Mouse (Mus musculus): Measurements from ENCODE around the gene Pxn. TPM values are rescaled to one million over a fixed set of nuclear protein-coding genes. Genes with fewer than 3 reads are reported as not detected.

Pxn gene
- polyA plus RNA-seq, 1 experiment: 41.6 TPM

GRCm38 (mm10) chr5:115507267-115507980 lies 948 bp downstream of the Pxn start:
- Histone ChIP-seq H3K4me3 (ENCODE audit: insufficient read depth, low read length) (peak overlapping the region; percentile 64), H3K4me1 (ENCODE audit: control insufficient read depth, insufficient read depth, low read length) (peaks cover 1% of the 10 kb centered on the region; the same call in 1 of the 2 replicates), H3K27ac (ENCODE audit: insufficient read depth, low read length) (no peak overlapping the region)
- TF ChIP-seq POLR2A (IDR thresholded peaks at IDR 0.05; ENCODE audit: extremely low read depth, insufficient read depth, low read length) (no peak), CTCF (IDR thresholded peaks at IDR 0.05; ENCODE audit: extremely low read depth, insufficient read depth, low read length) (no peak)

DNA sequence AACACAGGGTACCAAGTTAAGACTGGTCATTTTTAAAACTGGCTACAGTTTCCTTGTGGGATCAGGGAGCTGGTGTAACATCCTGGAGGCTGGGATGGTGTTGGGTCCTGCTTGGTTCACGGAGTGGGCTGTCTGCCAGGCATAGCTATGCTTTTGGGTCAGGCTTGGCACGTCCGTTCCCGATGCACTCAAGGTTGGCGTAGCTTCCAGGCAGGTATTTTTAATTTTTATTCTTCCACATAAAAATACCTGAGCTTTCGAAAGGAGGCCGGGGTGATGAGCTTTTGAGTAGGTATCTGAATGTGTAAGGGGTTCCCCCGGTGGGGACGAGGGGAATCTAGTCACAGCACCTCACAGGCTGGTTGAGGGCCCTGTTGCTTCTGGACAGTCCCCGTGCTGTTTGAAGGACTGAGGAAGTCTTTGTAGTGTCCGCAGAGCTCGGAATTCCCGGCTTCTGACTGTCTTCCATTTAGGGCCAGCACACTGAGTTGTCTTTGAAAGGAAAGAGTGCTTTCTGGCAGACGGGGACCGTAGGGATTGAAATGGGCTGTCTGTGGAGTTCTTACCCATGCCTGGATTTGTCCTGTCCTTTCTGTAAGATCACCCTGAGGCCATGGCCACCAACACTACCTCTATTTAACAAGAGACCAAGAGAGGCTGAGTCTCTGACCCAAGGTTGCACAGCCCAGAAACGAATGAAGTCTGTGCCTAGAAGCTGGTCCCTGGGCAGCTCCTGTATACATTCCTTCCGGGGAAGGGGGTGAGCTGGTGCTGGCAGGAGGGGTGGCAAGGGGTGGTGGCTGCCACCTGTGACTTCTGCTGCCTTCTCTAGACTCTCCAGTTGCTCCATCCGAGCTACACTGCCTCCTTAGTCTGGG lies 1.7 kb downstream of the Pxn start:
- Histone ChIP-seq H3K27ac (ENCODE audit: insufficient read depth, low read length) (no peak overlapping the region), H3K4me3 (ENCODE audit: insufficient read depth, low read length) (peak overlapping the region; percentile 64), H3K4me1 (ENCODE audit: control insufficient read depth, insufficient read depth, low read length) (peaks cover 1% of the 10 kb centered on the region; the same call in 1 of the 2 replicates)
- TF ChIP-seq CTCF (IDR thresholded peaks at IDR 0.05; ENCODE audit: extremely low read depth, insufficient read depth, low read length): no peak
- no peak for TF ChIP-seq POLR2A (IDR thresholded peaks at IDR 0.05; ENCODE audit: extremely low read depth, insufficient read depth, low read length)

- Histone ChIP-seq H3K27ac (ENCODE audit: insufficient read depth, low read length) (peak overlapping the region; percentile 57; the same call in 1 of the 2 replicates), H3K4me3 (ENCODE audit: insufficient read depth, low read length) (peak overlapping the region; percentile 64), H3K4me1 (ENCODE audit: control insufficient read depth, insufficient read depth, low read length) (peaks cover 1% of the 10 kb centered on the region; the same call in 1 of the 2 replicates)
- no peak for TF ChIP-seq POLR2A (IDR thresholded peaks at IDR 0.05; ENCODE audit: extremely low read depth, insufficient read depth, low read length)
- TF ChIP-seq CTCF (IDR thresholded peaks at IDR 0.05; ENCODE audit: extremely low read depth, insufficient read depth, low read length): no peak
These were observed 2.3 kb downstream of the Pxn start for GRCm38 (mm10) chr5:115508859-115509147.

GRCm38 (mm10) chr5:115509321-115509761 lies 2.9 kb downstream of the Pxn start:
- no peak for TF ChIP-seq POLR2A (IDR thresholded peaks at IDR 0.05; ENCODE audit: extremely low read depth, insufficient read depth, low read length)
- no peak for TF ChIP-seq CTCF (IDR thresholded peaks at IDR 0.05; ENCODE audit: extremely low read depth, insufficient read depth, low read length)
- Histone ChIP-seq H3K4me3 (ENCODE audit: insufficient read depth, low read length) (peak overlapping the region; percentile 64; the same call in 1 of the 2 replicates), H3K4me1 (ENCODE audit: control insufficient read depth, insufficient read depth, low read length) (peaks cover 1% of the 10 kb centered on the region; the same call in 1 of the 2 replicates), H3K27ac (ENCODE audit: insufficient read depth, low read length) (peak overlapping the region; percentile 62; the same call in 1 of the 2 replicates)

DNA sequence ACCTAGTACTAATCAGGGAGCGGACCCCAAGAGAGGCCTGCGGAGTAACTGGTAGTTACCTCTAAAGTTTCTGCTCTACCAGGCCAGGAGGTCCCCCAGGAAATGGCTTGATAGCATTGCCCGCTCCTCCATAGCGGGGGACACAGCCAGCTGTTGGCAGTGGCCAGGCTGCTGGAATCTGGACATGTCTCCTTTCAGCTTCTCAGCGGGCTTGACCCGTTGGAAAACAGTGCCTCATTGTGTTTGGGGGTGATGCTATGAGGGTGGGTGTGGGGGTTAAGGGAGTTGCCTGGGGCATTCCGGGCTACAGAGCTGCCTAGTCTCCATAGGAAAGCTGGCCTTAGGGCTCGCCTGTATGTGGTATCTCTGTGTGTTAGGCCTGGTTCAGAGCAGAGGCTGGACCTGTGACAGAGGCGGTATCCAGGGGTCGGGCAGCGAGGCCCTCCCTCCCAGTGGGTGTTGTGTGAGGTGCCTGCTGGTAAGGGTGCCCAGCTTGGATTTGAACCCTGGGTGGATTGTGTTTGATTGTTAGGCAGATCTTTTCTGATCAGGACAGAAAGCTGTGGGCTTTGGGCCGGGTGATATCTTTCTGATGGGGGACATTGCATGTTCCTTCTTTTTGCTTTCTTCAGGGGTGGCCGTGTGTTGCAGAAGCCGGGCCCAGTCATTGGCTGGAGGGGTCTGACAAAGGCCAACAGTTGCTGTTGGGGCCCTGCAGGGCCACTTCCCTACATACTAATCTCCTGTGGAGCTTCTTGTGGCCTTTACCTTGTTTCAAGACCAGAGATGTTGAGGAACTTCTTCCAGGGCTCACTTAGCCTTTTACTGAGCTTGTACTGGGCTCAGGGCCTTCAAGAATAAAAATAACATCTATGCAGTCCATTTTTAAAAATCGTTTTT lies 3.6 kb downstream of the Pxn start:
- TF ChIP-seq CTCF (IDR thresholded peaks at IDR 0.05; ENCODE audit: extremely low read depth, insufficient read depth, low read length) (no peak), POLR2A (IDR thresholded peaks at IDR 0.05; ENCODE audit: extremely low read depth, insufficient read depth, low read length) (no peak)
- peak overlapping the region; percentile 84 for H3K27ac ChIP-seq (ENCODE audit: insufficient read depth, low read length)
- H3K4me1 ChIP-seq (ENCODE audit: control insufficient read depth, insufficient read depth, low read length): peaks cover 6% of the 10 kb centered on the region
- H3K4me3 ChIP-seq (ENCODE audit: insufficient read depth, low read length): no peak overlapping the region

DNA sequence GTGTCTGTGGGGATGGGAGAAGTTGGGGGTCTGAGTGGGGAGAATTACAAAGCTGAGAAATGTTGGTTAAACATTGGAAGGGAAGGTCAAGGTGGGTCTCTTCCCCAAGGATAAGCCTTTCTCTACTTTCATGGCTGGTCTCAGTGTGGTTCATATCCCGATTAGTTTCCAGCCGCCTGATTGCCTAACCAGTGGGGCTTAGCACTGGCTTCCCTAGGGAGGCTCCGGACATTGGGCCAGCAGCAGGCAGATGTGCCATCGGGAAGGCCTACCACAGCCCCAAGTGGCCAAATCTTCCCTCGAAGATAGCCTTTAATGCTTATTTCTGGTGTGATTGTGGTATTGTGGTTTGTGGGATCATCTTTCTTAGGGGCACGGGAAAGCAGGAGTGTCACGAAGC lies 5.9 kb downstream of the Pxn start:
- Histone ChIP-seq H3K4me1 (ENCODE audit: control insufficient read depth, insufficient read depth, low read length) (peaks cover 6% of the 10 kb centered on the region), H3K27ac (ENCODE audit: insufficient read depth, low read length) (no peak overlapping the region), H3K4me3 (ENCODE audit: insufficient read depth, low read length) (no peak overlapping the region)
- TF ChIP-seq POLR2A (IDR thresholded peaks at IDR 0.05; ENCODE audit: extremely low read depth, insufficient read depth, low read length) (no peak), CTCF (IDR thresholded peaks at IDR 0.05; ENCODE audit: extremely low read depth, insufficient read depth, low read length) (no peak)

GRCm38 (mm10) chr5:115513246-115513645 lies 6.8 kb downstream of the Pxn start:
- no peak overlapping the region for H3K4me3 ChIP-seq (ENCODE audit: insufficient read depth, low read length)
- H3K27ac ChIP-seq (ENCODE audit: insufficient read depth, low read length): no peak overlapping the region
- no peak for TF ChIP-seq POLR2A (IDR thresholded peaks at IDR 0.05; ENCODE audit: extremely low read depth, insufficient read depth, low read length)
- TF ChIP-seq CTCF (IDR thresholded peaks at IDR 0.05; ENCODE audit: extremely low read depth, insufficient read depth, low read length): no peak
- peaks cover 6% of the 10 kb centered on the region for H3K4me1 ChIP-seq (ENCODE audit: control insufficient read depth, insufficient read depth, low read length)

DNA sequence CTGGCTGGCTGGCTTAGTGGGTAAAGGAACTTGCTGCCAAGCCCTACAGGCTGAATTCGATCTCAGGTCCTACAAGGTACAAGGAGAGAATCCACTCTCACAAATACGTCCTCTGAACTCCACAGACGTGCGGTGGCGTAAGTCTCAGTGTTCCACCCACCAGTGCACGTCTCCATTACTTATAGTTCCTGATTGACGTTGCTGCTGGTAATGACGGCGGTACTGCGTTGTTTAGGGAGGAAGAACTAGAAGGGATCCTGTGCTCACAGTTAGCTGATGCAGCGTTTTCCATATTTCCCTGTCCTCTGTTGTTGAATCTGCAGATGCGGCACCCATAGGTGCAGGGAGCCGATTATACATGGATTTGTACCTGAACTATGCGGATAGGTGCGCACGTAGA lies 7.2 kb downstream of the Pxn start:
- no peak overlapping the region for H3K27ac ChIP-seq (ENCODE audit: insufficient read depth, low read length)
- peaks cover 5% of the 10 kb centered on the region for H3K4me1 ChIP-seq (ENCODE audit: control insufficient read depth, insufficient read depth, low read length)
- no peak for TF ChIP-seq CTCF (IDR thresholded peaks at IDR 0.05; ENCODE audit: extremely low read depth, insufficient read depth, low read length)
- H3K4me3 ChIP-seq (ENCODE audit: insufficient read depth, low read length): no peak overlapping the region

DNA sequence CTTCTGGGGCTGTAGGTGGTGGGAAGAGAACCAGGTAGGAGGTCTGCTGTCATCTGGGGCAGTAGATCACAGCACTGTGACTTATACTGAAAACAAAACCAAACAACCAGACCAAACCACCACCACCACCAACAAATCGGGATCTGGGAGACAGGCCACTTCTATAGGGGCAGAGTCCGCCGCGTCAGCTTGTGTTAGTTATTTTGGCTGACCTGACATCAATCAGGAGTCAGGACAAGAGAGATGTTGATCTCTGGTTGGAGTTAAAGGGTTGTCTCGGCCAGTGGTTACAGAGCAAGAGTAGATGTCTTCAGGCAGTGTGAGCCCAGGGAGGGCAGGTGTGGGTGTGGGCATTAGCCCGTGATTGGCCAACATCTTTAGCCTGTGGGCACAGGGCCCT lies 7.9 kb downstream of the Pxn start:
- Histone ChIP-seq H3K27ac (ENCODE audit: insufficient read depth, low read length) (peak overlapping the region; percentile 80), H3K4me1 (ENCODE audit: control insufficient read depth, insufficient read depth, low read length) (peaks cover 5% of the 10 kb centered on the region), H3K4me3 (ENCODE audit: insufficient read depth, low read length) (no peak overlapping the region)
- no peak for TF ChIP-seq CTCF (IDR thresholded peaks at IDR 0.05; ENCODE audit: extremely low read depth, insufficient read depth, low read length)
- no peak for TF ChIP-seq POLR2A (IDR thresholded peaks at IDR 0.05; ENCODE audit: extremely low read depth, insufficient read depth, low read length)

Data from cortical plate, adult 2 months (tissue).